Mouse (Mus musculus) cerebellum, adult 11 months (tissue): Measurements from ENCODE around the gene Prap1.
A peak's percentile ranks its signal among the peaks of the same experiment; 100 is the strongest.

Source experiments
- DNase-seq: peaks from one replicate; pipeline ENCODE4 v3.0.0; 2022

The Prap1 gene

GRCm38 (mm10) chr7:140137135-140138020 lies 44.2 kb downstream of the Prap1 start, which contains the start of gene Mtg1:
Gene Mtg1, plus strand, starts transcription at chr7:140137564.
- DNase-seq: peak; percentile 97

GRCm38 (mm10) chr7:140138021-140138310 lies 44.8 kb downstream of the Prap1 start:
- no peak for DNase-seq

- DNase-seq: peak; percentile 65
Observed at GRCm38 (mm10) chr7:140141350-140141749, 48.2 kb downstream of the Prap1 start.

- DNase-seq: no peak
Observed at GRCm38 (mm10) chr7:140144550-140144949, 51.4 kb downstream of the Prap1 start.
